Mouse (Mus musculus) kidney, adult 18-20 months (tissue): ENCODE data around the gene Lemd2.

Experiments used
- DNase-seq: peaks from one replicate; pipeline ENCODE4 v3.0.0; 2021

Lemd2 gene

DNA sequence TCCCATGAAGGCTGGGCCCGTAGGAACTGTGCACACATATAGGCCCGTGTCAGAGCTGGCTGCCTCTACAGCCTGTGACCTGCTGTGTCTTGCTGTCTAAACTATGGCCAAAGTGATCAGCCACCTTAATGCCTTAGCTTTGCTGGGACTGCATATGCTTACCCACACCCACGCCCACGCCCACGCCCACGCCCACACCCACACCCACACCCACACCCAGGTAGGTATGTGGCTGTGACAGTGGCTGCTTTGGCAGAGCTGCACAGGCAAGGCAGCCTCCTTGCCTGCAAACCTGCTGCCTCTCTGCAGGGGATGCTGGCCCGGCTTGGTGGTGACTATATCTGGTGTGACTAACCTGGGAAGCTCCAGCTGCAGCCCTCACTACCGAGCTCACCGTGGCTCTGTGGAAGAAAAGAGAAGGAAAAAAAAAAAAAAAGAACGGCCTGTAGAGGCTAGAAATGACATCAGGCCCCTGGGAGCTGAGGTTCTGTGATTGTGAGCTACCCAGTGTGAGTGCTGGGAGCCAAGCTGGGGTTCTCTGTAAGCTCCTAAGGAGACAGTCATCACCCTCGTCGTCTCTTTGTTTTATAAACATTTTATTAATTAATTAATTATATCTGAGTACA lies 20.5 kb downstream of the Lemd2 start:
- DNase-seq = no peak

DNA sequence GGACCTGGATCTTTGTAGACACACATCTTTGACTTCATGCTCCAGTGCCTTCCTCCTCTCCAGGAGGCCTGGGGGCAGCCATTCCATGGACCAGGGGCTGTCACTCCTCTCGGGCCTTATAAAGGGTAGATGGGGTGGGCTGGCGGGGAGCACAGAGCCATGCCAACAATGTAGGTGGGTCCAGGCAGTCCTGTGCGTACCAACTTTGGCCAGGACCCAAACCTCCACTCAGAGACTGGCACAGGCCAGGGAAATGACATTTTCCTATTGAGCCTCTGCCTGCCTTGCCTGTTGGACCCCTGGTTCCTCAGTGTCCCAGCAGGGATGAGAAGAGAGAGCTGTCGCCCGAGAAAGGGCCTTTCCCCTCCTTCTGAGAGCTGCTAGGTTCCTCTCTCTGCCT lies 21.9 kb downstream of the Lemd2 start:
- no peak for DNase-seq

DNA sequence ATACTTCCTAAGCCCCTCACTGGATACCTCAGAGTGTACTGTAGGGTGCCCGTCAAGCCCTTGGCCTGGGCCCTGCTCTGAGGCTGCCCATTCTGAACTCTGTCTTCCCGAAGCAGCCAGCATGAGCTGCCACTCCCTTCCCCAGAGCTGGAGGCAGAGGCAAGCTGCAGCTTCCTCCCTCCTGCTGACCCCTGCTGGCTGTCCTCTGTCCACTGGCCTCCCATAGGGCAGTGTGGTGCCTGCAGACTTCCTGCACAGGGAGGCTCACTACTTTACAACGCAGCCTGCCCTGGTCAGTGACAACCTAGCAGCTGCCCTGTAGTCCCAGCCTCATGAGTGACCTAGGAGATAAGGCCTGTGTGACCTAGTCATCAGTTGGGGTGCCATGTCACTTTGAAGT lies 22.6 kb downstream of the Lemd2 start:
- no peak for DNase-seq

DNA sequence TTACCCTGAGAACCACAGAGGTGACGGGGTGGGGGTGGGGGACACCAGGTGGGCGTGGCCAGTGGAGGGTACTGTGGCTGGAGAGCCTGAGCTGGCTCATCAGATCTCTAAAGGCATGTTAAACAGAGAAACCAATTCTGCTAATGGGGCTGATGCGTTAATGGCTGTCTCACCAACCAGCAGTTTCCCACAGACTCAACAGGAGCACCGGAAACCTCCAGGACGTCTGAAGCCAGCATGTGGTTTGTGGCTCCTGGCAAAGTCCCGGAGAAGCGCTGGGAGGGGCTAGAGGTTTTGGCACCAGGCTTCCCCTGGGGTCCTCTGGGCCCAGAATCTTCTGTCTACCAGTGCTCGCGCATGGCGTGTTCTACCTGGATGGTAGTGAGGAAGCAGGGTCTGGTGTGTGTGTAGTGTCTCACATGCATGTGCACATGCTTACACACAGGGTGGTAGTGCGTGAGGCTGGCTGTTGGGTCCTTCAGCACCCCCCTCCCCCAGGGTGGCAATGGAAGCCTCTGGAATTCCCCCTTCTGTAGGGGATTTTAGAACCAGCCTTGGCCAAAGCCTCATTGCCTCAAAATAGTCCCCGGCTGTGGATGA lies 24.5 kb downstream of the Lemd2 start:
- DNase-seq = no peak

DNA sequence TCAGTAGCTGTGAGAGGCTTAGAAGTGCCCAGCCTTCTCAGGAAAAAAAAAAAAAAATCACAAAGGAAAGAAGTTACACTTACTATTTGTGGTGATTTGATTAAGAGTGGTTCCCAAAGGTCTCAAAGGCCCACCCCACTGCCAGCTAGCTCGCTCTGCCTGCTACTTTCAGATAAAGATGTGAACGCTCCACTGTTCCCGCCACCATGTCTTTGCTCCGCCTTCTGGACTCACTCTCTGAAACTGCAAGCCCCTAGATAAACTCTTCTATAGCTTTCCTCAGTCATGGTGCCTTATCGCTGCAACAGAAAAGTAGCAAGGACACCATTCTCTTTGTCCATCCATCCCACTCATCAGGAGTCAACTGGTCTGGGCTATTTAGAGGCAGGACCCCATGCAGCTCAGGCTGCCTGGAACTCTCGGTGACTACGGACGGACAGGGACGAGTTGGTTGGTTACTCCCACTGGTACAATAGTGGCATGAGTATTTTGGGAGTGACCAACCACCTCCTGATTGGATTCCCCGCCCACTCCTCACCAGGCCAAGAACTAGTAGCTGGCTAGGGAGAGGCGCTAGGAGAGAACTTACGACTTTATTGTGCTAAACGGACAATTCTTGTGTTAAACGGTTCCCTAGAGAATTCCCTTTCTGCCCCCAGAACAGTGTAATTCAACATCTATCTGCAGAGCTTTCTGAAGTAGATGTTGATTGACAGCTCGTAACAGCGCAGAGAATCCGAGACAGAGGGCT lies 25.7 kb downstream of the Lemd2 start:
- no peak for DNase-seq

DNA sequence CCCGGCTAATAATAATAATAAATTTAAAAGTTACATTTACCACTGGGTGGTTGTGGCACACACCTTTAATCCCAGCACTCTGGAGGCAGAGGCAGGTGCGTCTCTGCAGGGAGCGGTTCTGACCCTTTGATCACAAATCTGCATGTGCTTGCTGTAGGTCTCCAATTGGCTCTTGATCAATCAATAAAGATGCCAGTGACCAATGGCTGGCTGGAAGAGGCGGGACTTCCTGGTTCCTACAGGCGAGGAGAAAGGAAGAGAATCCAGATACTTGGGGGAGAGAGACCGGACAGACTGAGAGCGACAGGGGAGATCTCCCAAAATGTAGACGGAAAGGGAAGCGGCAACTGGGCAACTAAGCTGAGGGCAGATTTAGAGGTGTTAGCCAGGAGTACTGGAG lies 26.2 kb downstream of the Lemd2 start:
- DNase-seq = no peak

DNA sequence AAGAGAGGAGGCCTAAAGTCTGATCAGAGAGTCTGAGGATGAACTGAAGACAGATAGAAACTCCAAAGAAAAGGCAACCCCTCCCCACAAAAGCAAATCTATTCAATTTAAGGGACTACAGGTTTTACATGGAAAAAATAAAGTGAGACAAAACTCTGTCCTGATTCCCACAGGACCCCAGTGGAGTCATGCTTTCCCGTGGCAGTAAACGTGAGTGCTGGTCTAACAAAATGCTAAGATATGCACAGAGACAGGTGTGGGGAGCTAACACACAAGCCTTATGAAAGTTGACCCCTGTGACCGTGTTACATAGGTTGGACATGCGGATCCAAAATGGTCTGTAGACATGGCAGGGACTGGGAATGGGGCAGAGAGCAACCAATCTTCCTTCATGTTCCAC lies 27.5 kb downstream of the Lemd2 start:
- DNase-seq = no peak

DNA sequence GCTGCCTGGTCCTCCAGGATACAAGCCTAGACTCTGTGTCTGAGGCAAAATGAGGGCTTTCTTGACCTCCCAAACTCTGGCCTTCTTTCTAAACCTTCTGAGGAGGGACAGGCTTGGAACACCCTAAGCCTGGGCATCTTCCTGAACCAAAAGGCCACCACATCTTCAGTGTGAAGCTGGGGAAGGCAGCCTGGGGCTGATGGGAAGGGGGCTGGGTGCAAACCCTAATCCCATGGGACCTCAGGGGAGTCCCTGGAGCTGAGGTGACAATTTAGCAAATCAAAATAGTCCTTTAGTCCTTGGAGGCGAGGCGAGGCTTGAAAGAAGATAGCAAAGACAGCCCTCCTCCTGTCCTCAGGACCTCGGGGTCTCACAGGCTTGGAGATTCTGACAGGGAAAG lies 28.0 kb downstream of the Lemd2 start:
- DNase-seq = no peak

DNA sequence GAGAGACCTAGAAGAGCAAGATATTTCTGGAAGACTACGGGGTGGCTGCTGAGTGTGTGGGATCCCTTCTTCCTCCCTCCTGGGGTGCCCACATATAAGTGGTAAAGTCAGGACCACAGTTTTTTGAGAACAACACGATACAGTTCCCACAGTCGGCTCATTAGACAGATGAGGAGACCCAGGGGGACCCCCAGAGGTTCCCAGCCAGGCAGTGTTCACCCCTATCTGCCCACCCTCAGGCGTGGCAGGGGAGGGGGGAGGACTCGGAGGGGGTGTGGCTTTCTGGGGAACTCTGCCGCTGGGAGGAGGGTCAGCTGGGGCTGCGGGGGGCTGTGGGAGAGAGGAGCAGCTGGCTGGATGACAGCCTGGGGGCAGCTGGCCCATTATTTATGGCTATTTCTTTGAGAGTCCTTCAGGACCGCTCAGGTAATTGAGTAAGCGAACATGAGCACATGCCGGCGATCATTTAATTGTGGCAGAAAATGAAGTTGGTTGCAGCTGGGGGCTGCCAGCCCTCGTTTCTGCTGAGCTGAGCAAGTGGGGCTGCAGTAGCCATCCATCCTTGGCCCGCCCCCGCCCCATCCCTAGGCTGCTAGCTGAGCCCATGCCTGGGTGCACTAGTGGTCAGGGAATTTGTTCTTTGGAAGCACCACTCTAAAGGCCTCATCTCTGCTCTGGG lies 28.9 kb downstream of the Lemd2 start:
- DNase-seq = no peak

DNA sequence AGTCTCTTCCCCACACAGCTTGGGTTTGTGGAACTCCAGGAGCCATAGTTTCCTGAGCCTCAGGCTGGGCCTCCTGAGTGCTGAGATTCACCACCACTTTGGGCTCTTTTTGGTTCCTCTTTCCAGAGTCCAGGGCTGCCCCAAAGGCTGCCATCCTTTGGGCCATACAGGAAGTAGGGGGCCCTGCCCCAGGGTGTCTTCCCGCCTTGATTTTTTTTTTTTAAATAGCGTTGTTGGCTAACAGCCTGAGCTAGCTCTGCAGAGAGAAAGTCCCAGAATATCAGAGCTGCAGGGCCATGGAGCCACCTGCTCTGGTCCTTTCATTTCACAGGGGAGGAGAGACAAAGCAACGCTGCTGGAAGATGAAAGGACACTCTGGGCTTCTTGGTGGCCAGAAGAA lies 30.6 kb downstream of the Lemd2 start:
- DNase-seq = no peak

DNA sequence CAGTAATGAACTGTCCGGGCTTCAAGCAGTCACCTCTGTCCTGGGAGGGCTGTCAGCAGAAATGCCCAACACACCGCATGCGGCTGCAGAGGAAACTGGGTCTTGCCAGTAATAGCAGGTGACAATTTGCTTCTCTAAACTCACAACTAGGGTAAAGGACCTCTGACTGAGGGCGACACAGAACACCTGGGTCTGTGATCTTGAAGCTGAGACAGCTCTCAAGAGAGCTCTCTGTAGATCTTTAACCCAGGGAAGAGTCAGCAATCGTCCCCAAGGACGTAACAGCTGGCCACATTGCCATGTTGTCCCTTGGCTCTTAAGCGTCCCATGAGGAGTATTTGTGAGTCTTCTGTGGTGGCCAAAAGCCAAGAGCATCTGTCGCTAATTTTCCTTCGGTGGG lies 31.8 kb downstream of the Lemd2 start:
- DNase-seq = no peak

DNA sequence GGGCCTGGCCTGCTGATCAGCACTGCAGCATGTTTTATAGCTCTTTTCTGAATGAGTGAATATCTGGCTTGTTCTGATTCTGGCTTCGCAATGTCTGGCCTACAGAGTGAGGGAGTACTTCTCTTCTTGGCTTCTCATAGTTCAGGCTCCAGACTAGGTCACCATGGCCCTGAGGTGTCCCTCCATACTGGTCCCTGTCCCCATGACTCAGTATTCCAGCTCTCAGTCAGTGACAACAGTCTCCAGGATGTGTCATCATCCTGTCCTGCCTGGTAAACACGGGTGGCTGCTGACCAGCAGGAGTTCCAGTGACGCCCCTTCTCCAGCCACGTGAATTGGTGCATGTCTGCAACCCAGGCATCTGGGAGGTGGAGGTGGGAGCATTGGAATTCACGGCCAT lies 33.1 kb downstream of the Lemd2 start:
- no peak for DNase-seq

DNA sequence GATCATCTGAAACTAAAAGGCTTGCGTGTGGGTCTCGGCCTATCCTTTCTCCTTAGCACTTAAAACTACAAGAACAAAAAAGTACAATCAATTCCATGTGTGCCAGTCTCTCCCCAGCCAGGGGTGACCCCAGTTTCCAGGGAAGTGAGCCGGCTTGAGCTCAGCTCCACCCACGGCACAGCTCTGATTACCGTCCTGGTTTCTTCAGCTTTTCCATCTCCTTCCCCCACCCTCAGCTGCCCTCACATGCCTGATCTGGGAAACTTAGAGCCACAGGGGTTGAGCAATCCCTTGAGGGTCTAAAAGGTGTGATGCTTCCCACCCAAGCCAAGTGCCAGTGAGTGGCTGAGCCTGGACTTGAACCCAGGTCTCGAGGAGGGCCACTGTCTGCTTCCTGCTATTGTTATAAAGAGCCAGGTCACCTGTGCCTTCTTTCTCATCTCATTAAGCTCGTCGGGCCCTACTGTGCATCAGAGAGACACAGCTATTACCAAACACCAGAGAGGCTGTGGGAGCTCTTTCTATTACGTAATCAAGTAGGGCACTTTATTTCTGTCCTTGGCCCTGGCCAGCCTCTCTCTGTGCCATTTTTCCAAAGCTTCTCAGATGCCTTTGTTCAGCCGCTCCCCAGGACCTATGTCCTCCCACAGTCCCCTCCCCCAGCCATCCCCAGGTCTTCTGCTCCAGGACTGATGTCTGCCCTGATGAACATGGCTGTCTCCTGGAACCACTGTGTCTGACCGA lies 34.1 kb downstream of the Lemd2 start:
- DNase-seq = no peak

DNA sequence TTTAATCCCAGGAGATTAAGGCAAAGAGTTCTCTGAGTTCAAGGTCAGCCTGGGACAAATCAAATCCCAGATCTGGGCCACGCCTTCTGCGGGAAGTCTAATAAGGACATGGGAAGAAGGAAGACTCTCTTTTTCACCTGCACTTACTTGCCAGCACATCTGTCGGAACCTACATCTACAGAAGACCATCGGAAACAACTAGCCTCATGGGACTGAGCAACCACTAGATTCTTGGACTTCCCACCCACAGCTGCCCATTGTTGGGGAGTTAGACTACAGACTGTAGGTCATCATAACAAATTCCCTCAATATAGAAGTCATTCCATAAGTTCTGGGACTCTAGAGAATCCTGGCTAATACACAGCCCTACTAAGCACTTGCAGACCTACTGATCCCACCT lies 35.7 kb downstream of the Lemd2 start:
- DNase-seq = no peak

DNA sequence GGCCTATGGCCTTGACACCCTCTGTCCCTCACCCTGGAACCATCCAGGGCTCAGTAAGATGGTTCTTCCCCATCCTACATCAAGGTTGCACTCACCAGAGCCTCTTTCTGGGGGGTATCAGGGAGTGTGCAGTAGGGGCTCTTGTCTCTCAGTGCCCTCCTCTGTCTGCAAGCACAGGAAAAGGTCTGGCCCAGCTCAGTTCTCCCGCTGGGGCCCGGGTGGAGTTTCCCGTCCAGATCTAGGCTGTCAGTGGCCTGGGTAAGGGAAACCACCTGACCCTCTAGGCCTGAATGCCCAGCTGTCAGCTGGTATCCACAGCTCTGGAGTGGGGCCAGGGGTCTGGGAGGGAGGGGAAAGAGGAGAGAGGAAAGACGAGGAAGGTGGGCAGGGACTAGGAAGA lies 36.7 kb downstream of the Lemd2 start, which contains the start of gene Ip6k3:
Ip6k3 (minus strand) TSS at position 251 of the 400 bp plus-strand sequence.
- DNase-seq = no peak

DNA sequence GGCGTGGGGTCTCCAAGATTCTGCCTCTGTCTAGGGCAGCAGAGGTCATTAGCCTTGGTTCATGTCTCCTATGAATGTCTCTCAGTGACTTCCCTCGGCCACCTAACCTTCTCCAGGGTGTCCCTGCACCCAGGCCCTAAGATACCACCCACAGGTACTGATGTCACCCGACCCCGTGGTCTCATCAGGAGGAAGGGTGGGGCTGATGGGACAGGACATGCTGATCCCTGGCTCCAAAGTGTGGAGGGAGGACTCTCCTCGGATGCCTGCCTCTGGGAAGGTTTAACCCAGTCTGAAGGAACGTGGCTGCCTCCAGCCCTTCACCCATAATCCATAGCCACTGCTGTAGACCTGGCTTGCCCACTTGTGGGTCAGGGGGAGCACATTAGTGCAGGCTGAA lies 37.4 kb downstream of the Lemd2 start:
- DNase-seq = no peak

DNA sequence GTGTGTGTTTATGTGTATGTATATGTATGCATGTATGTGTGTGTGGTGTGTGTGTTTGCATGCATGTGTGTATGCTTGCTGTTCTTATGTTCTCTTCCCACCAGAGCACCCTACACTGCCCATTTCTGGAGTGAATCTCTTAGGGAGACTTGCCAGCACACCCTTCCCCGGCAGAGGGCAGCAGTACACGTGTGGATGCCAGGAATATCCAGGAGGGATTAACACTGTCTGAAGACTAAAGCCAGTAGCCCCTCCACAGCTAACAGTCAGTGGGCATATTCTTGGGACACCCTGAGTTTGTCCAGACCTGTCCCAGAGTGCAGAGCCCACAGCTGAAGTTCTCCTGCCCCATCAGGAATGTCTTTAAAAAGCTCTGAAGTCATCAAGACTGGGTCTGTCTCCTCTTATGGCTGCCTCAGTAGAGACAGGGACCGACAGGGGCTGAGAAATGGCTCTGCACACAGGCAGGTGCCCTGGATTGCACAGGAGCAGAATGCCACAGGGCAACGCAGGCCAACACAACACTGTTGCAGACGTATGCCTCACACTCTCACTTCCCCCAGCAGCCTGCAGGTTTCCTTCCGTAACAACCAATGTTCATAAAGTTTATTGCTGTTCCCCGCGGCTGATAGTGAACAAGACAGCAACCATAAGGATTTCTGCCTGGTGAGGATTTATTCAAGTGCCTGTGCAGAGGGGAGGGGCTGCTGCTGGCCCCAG lies 39.1 kb downstream of the Lemd2 start:
- DNase-seq = peak; percentile 42

DNA sequence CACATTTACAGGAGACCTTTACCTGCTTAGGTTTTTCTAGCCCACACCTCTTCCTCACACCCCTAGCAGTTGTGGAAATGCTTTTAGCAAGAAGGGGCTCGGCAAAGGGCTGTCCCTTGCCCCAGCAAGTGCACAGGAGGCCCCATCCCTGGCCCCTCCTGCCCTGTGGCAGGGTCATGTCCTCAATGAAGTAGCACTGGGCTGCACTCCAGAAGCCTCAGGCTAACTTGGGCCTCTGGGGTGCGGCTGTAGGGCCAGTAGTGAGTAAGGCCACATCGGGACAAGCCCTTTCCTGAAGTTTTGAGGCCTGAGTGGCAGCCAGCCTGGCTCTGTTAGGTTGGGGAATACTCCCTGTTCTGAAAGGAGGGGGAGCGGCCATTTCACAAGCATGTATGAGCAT lies 43.4 kb downstream of the Lemd2 start:
- DNase-seq = no peak

DNA sequence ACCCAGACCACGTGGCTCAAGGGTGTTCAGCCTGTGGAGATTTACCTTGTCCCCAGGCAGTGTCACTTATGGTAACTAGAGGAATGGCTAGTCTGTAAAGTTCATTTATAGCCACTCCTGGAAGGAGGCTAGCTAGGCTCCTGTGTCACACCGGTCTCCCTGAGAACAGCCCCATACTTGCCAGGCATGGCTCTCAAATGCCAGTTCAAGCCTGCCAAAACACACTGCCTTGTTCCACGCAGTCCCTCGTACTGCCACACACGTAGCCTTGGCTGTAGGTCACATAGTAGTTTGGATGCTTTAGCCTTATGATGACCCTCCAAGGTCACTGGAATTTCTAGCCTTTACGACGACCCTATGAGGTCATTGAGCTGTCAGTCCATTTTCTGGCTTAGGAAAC lies 45.1 kb downstream of the Lemd2 start:
- DNase-seq = no peak

DNA sequence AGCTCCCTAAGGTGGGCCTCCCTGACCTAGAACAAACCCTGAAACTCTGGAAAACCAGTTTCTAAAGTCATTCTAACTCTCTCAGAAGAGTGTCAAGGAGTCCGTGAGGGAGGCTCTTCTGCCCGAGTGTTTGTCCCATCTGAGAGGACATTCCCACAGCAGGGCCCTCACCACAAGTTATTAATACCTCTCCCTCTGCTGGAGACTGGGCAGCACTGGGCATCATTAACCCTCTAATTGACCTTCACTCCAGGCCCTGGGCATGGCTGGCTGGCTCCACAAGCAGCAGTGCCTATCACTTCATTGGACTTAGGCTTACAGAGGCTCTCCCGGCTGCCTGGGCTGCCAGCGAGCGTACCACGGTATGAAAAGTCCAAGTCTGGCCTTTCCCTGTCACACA lies 45.8 kb downstream of the Lemd2 start:
- no peak for DNase-seq

DNA sequence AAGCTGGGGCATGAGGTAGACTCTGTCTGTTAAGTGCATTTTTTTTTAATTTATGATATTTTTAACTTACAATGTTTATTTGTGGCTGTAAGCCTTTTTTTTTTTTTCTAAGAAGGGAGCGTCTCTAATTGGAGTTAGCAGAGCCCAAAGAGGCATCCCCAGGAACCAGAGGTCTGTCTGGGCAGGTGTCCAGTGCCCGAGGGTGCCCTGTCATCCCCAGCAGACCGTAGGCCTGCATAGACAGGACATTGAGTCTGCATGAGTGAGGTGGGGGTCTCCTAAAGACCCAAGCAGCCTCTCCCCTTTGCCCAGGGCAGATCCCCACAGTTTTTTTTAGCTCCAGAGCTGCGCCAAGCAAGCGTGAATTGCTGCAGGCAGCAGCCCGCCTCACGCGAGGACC lies 48.5 kb downstream of the Lemd2 start:
- no peak for DNase-seq

DNA sequence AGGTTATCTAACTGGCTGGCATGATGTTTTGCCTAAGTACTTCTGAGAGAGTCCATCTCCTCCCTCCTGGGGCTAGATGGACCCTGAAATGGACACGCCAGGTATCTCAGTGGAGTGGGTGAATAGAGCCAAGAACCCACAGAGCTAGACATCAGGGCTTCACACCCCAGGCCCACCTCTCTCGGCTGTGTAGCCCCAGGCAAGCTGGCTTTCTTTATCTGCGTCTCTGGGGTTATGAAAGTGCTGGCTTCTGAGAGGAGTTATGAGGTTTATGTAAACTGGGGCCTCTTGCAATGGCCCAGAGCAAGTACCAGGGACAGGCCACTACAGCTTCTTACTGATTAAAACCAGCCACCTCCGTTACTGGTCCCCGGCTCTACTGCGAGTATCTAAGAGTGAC lies 49.4 kb downstream of the Lemd2 start:
- no peak for DNase-seq

DNA sequence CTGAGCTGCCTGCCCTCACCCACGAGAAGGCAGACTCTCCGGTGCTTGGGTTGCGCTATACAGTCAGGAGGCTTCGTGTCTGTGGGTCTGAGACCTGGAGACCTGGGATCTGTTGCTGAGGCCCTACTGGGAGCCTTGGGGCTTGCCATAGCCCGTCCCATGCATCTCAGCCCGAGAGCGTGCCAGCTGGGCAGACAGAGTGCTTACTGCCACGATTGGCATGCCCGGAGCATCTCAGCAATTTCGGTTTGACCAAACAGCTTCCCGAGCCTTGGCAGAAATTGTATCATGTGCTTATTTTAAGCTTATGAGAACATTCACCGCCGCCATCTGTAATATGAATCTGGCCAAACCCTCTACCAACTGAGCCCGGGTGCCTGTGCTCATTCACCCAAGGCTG lies 50.0 kb downstream of the Lemd2 start:
- no peak for DNase-seq
